Mouse (Mus musculus) spleen, postnatal 4 days (tissue): ENCODE results near the gene Rptn.
"Not testable (repeated sequence)": the region's sequence is repeated elsewhere in the genome, so short reads cannot be mapped to it uniquely, and the experiment has no call there.

ENCODE experiments used
- DNase-seq, 2 experiments: peaks; one replicate each; pipeline ENCODE4 v3.0.0; 2022; ENCODE audit warnings: low spot score in 2 of 2

Gene Rptn

DNA sequence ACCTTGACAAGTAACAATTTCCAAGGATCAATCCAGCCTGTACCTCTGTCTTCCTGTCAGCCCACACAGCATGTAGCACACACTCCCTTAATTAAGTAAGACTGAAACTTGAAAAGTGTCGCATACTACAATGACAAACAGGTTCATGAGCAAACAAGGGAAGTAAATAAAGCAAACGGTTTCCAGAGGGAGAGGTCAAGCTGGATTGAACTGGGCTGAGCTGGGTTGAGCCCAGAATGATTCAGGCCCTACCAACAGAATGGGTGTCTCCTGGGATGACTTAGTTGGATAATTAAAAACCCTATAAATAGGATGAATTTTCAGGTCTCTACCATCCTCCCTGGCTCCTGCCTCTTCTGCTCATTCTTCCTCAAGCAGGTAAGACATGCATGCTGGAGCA lies at the start of gene Rptn:
Gene Rptn, plus strand, starts transcription at position 334 of the 400 bp plus-strand sequence.
- no peak for DNase-seq

- no peak for DNase-seq
These were observed 46.6 kb upstream of the Rptn start for GRCm38 (mm10) chr3:93346896-93347295.

- DNase-seq = peak; percentile 26 to 76
These were observed 33.5 kb upstream of the Rptn start for GRCm38 (mm10) chr3:93360045-93360444.

DNA sequence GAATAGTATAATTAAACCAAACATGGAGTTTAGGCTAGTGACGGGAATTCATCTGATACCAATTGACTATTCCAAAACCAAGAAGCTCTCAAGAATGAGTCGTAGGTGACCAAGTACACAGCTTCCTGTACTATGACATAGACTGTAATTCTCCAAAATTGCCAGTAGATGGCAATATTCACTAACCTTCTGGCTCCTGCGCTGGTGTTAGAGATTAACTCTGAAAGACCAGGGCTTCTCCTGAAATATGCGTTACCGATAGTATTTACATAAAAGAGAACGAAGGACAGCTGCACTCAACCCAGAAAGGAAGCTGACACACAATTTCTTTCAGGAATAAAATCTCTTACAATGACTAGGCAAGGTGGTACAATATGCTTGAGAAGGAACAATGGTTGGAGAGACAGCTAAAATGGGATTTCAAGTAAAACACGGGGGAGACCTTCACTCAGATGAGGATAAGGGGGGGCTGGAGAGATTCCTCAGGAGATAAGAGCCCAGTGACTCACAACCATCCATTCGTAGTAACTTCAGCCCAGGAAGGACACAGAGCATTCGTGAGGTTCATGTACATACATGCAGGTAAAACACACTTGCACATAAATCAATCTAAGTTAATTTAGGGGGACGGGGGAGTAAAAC lies 31.4 kb upstream of the Rptn start:
- no peak for DNase-seq

DNA sequence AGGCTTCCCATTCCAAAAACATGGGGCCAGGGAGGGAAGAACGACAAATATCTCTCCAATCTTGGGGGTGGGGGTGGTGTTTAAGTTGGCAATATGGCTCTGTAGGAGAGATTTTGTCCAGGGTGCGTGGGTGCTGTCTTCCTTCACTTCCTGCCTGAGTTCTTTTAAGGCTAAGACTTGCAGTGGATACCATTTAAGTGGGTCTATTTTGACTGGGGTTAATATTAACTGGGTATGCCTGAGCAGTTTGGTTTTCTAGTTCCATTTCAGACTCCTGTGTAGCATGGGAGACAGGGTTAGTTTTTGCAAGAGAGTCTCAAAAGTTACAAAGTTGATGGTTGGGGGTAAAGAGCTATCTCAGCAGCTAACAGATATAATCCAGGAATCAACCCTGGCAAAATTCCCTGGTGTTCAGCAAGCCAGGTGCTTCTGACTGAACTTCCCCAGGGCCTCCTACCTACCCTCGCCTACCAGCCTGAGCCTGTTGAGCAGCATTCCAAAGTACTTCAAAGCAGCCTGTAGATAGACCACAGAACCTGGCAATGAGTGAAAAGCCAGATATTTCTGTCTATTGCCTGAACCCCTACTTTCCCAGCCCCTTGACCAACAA lies 26.4 kb upstream of the Rptn start:
- DNase-seq = no peak

- no peak for DNase-seq
These were observed 25.3 kb upstream of the Rptn start for GRCm38 (mm10) chr3:93368171-93368570.

GRCm38 (mm10) chr3:93373416-93373815 lies 20.1 kb upstream of the Rptn start:
- no peak for DNase-seq

DNA sequence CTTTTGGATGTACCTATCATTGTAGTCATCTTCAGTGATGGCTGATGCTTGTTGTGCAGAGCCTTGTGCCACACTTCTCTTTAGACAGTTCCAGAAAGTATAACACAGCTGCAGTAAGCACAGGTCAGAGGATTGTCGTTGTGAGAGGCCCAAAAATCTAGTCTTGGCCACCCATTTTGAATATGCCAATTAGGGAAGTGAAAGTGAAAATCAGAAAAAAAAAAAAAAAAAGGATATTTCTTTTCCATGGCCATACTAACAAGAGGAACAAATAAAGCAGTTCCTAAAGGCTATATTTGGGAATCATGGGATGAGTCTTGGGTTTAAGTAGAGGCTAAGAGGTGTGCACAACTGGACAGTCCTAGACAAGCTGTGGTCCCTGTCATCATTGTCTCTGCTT lies 18.3 kb upstream of the Rptn start:
- DNase-seq = no peak

DNA sequence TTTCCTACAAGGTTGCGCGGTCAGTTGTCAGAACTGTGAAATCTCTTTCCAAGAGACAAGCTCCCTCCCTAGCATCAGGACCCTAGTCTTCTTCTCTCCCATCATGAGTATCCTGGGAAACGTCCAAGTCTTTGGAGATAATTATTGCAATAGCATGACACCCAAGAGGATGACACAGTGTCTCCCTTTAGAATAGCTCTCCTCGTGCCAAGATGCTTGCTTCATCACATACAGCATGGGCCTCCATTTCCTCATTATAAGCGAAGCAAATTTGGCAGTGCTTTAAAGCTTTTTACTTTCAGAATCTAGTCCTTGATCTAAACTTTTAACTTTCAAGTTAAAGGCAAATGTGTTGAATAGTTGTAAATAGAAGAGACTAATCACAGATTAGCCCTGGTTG lies 17.9 kb upstream of the Rptn start:
- no peak for DNase-seq

DNA sequence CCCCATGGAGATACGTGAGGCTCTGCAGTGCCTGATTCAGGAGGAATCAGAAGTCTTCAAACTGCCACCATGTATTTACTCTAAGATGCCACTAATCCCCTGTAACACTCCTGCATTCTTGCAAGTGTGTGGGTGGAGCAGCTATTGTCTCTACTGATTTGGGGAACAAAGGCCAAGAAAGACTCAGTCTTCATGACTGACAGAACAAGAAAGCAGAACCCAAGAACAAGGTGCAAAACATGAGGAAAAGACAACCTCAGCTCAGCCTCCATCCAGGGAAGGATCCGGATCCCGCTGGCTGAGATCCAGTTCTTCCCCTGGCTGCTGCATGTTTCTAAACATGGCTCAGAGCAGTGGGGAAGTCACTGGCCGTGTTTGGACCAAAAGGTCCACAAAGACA lies 15.4 kb upstream of the Rptn start:
- DNase-seq = no peak

GRCm38 (mm10) chr3:93403936-93404335 lies 10.4 kb downstream of the Rptn start:
- DNase-seq = no peak

DNA sequence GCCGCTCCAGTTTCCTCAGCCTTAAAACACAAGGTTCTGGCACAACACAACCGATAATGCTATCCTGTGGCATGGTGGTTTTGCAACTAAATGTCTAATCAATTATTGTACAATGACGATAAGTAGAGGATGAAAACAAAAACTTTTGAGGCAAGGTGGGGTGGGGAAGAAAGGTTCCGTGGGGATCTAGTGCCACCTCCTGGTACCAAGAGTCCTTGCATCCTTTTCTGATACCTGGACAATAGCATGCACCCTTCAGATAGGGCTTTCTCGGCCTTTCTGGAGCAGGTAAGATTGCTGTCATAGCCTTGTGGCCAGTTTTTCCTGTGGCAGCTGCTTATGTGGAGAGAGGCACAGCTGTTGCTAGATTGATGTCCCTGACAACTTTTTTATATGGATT lies 13.5 kb downstream of the Rptn start:
- no peak for DNase-seq

DNA sequence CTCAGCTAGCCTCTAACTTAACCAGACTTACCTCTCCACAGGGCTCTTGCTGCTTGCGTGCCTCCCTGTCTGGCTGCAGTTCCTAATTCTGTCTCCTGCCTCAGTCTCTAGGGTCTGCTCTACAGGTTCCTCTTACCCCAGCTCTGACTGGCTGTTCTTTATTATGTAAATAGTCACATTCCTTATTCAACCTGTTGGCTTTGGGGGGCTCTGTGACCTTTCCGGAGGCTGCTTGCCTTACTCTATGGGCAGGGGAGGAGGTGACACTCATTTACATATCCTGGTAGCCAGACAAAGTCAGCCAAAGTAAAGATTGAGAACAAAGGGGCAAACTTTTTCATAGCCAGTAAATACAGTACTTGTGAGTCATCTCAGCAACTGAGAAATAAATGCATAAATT lies 18.4 kb downstream of the Rptn start:
- DNase-seq = no peak

- DNase-seq = no peak
These were observed 38.2 kb downstream of the Rptn start for GRCm38 (mm10) chr3:93431673-93432072.

GRCm38 (mm10) chr3:93442030-93442429 lies 48.5 kb downstream of the Rptn start, which contains the start of gene Tchh:
Gene Tchh, plus strand, starts transcription at chr3:93442330.
- no peak for DNase-seq

GRCm38 (mm10) chr3:93443501-93444101 lies 50.1 kb downstream of the Rptn start:
- DNase-seq = no peak

DNA sequence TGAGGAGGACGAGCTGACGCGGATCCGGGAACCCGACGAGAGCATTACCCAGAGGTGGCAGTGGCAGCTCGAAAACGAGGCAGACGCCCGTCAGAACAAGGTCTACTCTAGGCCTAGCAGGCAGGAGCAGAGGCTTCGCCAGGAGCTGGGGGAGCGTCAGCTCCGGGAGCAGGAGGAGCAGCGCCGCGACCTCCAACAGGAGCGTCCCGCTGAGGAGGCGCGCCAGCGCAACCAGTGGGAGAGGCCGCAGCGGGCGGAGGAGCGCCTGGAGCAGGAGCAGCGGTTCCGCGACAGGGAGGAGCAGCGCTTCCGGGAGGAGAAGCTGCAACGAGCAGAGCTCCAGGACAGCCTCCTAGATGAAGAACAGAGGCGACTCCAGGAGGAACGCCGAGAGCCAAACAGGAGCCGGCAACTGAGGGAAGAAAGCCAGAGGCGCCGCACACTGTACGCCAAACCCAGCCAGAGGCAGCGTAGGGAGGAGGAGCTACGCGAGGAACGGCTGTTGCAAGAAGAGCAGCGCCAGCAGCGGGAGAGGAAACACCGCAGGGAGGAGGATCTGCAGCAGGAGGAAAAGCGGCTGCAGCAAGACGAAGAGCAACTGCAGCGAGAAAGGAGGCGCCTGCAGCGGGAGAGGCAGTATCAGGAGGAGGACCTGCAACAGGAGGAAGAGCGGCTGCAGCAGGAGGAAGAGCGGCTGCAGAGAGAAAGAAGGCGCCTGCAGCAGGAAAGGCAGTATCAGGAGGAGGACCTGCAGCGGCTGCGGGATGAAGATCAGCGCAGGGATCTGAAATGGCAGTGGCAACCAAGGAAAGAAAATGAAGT lies 51.1 kb downstream of the Rptn start:
- peak in 1 of 2 experiments; percentile 64 for DNase-seq

GRCm38 (mm10) chr3:93445165-93445705 lies 51.7 kb downstream of the Rptn start:
- no peak for DNase-seq

GRCm38 (mm10) chr3:93446128-93446755 lies 52.7 kb downstream of the Rptn start:
- no peak for DNase-seq

- not testable (repeated sequence) for DNase-seq
These were observed 53.2 kb downstream of the Rptn start for GRCm38 (mm10) chr3:93446756-93447137.

GRCm38 (mm10) chr3:93447138-93447841 lies 53.8 kb downstream of the Rptn start:
- DNase-seq = peak in 1 of 2 experiments; percentile 61
